Mouse (Mus musculus) spleen, adult 2 months (tissue): ENCODE measurements at regions not wholly inside any gene's neighbourhood (a gene's known extent, or its start where the extent isn't known, plus 50 kb on each side); places are given as distances from the start of the nearest gene placed in this dataset.

Experiments
- CTCF ChIP-seq: fragments of 200-500 bp; IDR thresholded peaks from 2 replicates; pipeline ENCODE4 v1.5.1; 2011; ENCODE audit warnings: mild to moderate bottlenecking, inconsistent platforms; ENCODE audit not compliant: insufficient read depth, insufficient read length, insufficient replicate concordance; ENCODE audit errors: extremely low read depth
- POLR2A ChIP-seq: fragments of 200-500 bp; IDR thresholded peaks from 2 replicates; pipeline ENCODE4 v1.6.1; 2011; ENCODE audit warnings: low read depth, low read length, inconsistent platforms

DNA sequence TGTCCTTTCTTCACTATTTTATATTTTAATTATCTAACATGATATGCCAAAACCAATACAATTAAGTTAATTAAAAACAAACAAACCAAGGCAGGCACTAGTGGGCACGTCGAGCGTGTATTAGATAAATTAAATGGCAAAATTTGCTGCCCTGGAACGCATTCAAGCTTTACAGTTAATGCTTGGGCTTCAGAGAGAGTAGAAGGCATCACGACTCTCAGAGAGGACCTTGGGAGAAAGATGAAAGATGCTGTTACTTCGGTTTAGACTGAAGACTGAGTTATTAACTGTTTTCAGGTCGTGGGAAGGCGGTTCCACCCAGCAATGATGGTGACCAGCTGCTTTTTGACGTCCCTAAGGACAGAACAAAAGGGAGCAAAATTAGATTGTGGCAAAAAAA, 71.7 kb upstream of the Boc start:
- TF ChIP-seq POLR2A (no peak), CTCF (no peak)
